Mouse (Mus musculus): Measurements from ENCODE around the gene Mmp24.
"Not testable (repeated sequence)": the region's sequence is repeated elsewhere in the genome, so short reads cannot be mapped to it uniquely, and the experiment has no call there.

Gene Mmp24

DNA sequence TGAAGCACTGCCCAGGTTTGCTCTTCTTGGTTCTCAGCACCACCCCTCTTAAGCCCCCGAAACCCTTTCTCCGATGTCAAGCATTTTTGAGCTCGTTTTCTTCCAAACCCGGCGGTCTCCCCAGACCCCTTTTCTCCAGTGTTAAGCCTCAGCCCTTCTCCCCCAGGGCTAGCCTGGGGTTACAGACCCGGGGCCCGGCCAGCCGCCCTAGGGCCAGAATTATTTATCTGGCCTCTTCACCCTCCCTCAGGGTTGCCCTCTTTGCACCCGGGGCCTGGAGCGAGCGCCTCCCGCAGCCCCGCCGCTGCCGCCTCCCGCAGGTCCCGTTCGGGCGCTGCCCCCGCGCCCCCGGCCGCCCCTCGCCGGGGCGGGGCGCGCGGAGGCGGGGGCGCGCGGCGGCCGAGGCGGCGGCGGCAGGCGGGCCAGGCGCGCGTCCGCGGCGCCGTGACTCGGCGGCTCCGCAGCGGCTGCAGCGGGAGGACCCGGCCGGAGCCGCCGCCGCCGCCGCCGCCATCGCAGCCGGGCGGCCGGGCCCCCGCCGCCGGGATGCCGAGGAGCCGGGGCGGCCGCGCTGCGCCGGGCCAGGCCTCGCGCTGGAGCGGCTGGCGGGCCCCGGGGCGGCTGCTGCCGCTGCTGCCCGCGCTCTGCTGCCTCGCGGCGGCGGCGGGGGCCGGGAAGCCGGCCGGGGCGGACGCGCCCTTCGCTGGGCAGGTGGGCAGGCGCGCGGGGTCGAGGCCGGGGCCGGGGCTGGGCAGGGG, at the start of gene Mmp24:
Gene Mmp24, plus strand, starts transcription at position 416 of the 758 bp plus-strand sequence.
- in situ Hi-C loops (cut with MboI, MseI) = no loop called here

- in situ Hi-C loops (cut with MboI, MseI) = no loop called here
Observed at GRCm38 (mm10) chr2:155726302-155726701, 48.8 kb upstream of the Mmp24 start.

DNA sequence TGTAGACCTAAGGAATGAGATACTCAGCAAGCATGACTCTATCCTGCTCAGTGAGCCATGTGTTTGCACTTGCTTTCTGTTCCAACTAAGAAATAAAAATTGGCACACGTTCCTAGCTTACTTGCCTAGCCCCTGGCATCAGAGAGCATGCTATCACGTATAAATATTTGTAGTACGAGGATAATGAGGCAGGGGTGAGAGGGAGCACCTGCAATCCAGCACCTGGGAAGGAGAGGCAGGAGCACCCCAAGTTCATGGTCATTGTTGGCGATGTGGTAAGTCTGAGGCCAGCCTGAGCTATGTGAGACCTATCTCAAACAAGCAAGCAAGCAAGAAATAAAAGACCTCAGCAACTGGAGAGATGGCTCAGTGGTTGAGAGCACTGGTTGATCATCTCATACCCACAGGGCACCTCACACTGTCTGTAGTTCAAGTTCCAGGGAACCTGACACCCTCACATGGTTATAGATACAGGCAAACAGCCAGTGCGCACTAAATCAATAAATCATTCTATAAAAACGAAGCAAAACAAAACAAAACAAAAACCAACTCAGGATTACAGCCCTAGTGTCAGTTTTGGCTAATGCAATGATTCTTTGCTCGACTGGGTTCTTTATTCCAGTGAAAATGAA, 47.3 kb upstream of the Mmp24 start:
- in situ Hi-C loops (cut with MboI, MseI) = no loop called here

DNA sequence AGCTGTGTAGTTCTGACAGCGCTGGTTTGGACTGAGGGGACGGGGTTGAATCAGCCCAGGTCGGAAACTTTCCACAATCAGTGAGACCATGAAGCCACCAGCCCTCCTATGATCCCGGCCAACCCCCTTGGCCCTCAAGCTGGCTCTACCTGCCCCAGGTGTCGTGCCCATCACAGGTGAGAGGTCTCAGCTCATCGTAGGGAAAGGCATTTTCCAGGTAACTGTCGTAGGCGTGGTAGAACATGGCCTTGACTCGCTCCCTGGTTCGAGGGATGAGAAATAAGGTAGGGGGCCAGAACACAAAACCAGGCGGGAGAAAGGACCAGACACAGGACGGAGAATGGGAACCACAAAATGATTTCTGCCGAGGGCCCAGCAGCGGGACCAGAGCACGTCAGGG, 46.4 kb upstream of the Mmp24 start:
- in situ Hi-C loops (cut with MboI, MseI) = no loop called here

GRCm38 (mm10) chr2:155729158-155729645, 45.9 kb upstream of the Mmp24 start, which contains the start of gene Edem2:
Edem2 (minus strand) TSS chr2:155729475.
- in situ Hi-C loops (cut with MboI, MseI) = no loop called here

- in situ Hi-C loops (cut with MboI, MseI) = no loop called here
Observed at GRCm38 (mm10) chr2:155735080-155735479, 40.1 kb upstream of the Mmp24 start.

GRCm38 (mm10) chr2:155735766-155736165, 39.4 kb upstream of the Mmp24 start, which contains the start of gene Gm17581:
Gm17581 (minus strand) TSS chr2:155735866.
- in situ Hi-C loops (cut with MboI, MseI) = not testable (repeated sequence)

- in situ Hi-C loops (cut with MboI, MseI) = no loop called here
Observed at GRCm38 (mm10) chr2:155736936-155737335, 38.2 kb upstream of the Mmp24 start.

GRCm38 (mm10) chr2:155737803-155738202, 37.3 kb upstream of the Mmp24 start:
- in situ Hi-C loops (cut with MboI, MseI) = no loop called here

- in situ Hi-C loops (cut with MboI, MseI) = no loop called here
Observed at GRCm38 (mm10) chr2:155742211-155742610, 32.9 kb upstream of the Mmp24 start.

GRCm38 (mm10) chr2:155742931-155743337, 32.2 kb upstream of the Mmp24 start:
- in situ Hi-C loops (cut with MboI, MseI) = no loop called here

DNA sequence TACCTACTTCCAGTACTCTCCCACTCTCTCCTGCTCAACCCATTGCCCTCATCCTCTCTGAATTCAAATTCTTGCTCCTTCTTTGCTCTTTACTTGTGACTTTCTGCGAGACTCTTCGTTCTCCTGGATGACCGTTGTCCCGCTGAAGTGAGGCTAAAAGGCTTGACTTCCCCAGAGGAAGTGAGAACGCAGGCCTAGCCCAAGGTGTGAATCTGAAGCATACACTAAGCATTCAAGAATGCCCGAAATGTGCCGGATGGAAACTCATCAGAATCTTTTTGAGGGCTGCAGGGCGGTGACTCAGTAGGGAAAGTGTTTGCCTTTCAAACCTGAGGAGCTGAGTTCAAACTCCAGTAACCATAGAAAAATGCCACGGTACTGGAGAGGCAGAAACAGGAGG, 31.8 kb upstream of the Mmp24 start:
- in situ Hi-C loops (cut with MboI, MseI) = no loop called here

GRCm38 (mm10) chr2:155745487-155745886, 29.7 kb upstream of the Mmp24 start:
- in situ Hi-C loops (cut with MboI, MseI) = no loop called here

DNA sequence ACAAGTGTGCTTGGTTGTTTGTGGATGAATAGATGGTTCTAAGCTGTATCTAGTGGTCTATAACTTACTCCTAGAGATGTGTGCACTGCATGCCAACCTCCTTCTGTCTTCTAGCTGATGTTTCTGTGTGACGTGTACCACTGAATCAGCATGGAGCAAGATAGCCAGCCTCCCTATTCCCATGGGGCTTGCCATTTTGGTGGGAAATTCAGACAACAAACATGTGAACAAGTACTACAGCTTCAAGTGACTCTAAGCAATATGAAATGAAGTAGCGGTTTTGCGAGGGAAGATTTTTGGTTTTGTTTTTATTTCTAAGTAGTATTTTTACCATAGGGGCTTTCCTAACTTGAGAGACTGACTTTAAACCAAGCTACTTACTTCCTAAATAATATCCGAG, 25.7 kb upstream of the Mmp24 start:
- in situ Hi-C loops (cut with MboI, MseI) = no loop called here

DNA sequence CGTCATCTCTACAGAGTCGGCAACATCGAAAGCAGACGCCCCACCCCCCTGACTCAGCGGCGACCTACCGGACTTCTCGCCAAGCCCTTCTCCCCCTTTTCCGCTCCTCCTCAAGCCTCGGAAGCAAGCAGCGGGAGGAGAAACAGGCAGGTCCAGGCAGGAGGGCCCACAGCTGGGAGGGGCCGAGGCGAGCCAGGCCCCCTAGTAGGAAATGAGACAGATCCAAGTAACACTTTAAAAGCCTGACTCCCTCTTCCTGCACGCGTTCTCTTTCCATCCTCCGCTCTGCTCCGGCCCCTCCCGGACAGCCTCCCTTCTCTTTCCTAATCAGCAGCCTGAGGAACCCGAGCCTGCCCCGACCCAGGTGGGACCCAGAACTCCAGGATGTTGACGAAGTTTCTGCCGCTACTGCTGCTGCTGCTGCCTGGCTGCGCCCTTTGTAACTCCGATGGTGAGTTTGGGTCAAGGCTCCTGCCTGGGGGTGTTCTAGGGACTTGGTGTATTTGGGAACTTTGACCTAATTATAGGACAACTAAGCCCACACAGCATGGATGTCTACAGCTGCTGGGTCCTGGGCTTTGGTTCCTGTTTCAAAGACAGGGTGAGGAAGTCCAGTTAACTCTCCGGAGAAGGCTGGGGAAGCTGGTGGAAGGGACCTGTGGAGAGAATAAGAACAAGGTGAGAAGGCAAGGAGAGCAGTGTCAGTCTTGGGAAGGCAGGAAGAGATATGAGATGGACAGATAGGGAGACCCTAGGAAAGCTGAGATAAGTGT, 23.9 kb upstream of the Mmp24 start, which contains the start of gene Procr:
Gene Procr, plus strand, starts transcription at position 104 of the 773 bp plus-strand sequence.
- in situ Hi-C loops (cut with MboI, MseI) = loop anchor here (5.0 kb wide), 1 partner anchor 239 kb away; no protein-coding TSS in a partner anchor

DNA sequence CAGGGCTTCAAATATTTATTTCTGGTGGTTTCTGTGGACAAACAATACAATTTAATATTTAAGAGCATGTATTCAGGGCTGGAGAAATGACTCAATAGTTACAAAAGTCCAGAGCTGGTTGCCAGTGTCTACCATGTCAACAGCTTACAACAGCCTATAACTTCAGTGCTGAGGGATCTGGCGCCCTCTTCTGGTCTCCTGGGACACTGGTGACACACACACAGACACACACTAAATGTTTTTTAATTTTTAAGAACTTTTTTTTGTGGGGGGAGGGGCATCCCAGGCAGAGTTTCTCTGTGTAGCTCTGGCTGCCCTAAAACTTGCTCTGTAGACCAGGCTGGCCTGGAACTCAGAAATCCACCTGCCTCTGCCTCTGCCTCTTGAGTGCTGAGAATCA, 19.4 kb upstream of the Mmp24 start:
- in situ Hi-C loops (cut with MboI, MseI) = no loop called here

DNA sequence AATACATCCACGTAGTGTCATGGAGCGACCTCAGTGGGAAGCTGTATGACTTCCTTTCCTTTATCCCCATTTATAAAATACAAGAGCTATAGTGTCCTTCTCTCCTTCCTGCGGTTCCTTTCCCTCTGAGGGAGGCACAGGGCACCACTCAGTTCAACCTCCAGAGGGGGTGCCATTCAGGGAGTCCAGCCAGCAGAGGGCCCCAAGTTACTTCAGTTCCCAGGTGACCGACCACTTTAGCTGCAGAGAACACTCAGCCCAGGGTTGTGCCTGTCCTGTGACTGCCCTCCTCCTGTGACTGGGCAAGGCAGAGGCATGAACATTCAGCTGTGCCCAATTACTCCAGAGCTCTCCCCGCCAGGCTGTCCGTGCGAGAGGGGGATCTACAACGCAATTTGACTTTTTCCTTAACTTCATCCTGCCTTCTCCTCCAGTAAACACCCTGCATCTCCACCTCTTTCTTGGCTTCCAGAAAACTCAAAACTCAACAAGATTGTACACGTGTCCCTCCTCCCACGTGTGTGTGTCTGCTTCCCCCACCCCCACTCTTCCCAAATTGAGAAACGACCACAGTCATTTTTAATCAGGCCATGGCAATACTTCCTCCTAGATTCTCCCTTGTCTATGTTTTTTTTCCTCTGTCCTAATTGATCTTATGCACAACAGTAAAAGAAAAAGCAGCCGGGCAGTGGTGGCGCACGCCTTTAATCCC, 18.1 kb upstream of the Mmp24 start:
- in situ Hi-C loops (cut with MboI, MseI) = no loop called here

GRCm38 (mm10) chr2:155764679-155765418, 10.3 kb upstream of the Mmp24 start:
- in situ Hi-C loops (cut with MboI, MseI) = loop anchor here (5.0 kb wide), 1 partner anchor 73 kb away; the partner anchor contains the start of gene Trpc4ap

GRCm38 (mm10) chr2:155773664-155774063, 1.5 kb upstream of the Mmp24 start:
- in situ Hi-C loops (cut with MboI, MseI) = no loop called here

DNA sequence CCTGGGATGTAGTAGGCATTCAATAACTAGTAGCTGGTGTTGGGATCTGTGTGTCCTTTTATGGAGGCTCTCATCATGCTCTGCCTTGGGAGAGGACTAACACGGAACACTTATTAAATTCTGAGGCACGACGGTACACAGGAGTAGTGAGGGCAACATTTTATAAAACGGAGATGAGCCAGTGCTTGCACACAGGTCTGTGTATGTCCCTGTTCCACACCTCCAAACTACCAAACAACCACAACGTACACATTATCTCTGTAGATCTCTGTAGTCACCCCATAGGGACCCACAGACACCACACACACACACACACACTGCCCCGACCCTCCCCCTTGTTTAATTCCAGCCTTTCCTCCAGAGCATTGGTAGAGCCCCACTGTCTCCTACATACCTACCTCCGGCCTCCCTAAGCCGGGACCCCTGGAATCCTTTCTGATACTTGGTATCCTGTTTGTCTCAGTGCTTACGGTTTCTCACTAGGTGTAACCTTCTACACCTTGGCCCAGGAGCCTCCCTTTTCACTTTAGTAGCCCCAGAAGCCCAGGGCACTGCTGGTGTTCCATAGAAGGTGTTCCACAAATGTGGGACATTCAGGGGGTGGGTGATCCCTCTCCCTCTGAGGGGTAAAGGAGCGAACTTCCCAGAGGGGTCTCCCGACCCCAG, 748 bp upstream of the Mmp24 start:
- in situ Hi-C loops (cut with MboI, MseI) = no loop called here
